Mouse (Mus musculus) left cerebral cortex, postnatal 25 days (tissue): ENCODE measurements around the gene Lyrm9. TPM values are rescaled to one million over a fixed set of nuclear protein-coding genes. Genes with fewer than 3 reads are reported as not detected.

Experiments used
- DNase-seq, 2 experiments: peaks; one replicate each; pipeline ENCODE4 v3.0.0; 2022; ENCODE audit warnings: low spot score in 2 of 2, mixed read lengths in 1 of 2
- intact Hi-C: fragments of 180-260 bp; cut with DNase I; formaldehyde crosslinking; loops from one replicate; pipeline ENCODE4 v1.15.1; 2025
- total RNA-seq, 2 experiments: library from RNA; stranded (reverse); gene quantifications; 2 replicates each; pipeline ENCODE4 v1.2.3; 2021

The Lyrm9 gene
- total RNA-seq, 2 experiments from 2014 or later = 29.6 to 33.6 TPM

DNA sequence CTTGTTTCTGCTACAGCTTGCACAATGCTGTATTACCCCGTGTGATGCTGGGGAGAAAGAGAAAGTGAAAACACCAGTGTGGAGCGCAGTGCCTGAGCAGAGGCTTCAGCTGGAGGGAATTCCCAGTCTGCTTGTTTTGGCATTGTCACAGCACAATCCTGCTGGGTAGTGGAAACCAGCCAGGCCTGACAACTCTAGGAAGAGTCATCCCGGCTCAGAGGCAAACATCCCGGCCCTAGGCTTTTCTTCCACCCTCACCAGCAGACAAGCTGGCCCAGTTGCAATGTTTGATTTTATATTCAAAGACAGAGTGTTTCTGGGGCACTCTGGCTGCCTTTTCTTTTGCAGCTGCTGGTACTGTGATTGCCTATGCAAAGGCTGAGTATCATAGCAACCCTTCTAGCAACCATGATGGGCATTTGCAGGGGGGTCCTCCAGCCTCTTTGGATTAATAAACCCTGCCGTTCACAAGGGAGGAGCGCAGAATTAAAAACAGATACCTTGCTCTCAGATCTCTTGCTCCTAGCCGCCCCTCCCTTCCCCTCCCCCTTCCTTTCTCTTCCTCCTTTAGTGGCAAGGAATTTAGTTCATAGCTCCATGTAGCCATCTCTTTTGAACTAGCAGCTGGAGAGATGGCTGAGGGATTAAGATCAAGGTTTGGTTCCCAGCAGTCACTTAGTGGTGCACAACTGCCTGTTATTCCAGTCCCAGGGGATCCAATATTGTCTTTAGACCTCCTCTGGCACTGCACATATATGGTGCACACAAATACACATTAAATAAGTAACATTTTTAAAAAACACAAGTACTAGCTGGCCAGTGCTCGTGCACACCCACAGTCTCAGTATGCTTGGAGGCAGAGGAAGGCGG lies 61.0 kb downstream of the Lyrm9 start:
- DNase-seq = peak; percentile 77 to 94
- intact Hi-C loops = no loop called here

GRCm38 (mm10) chr11:78889156-78889555 lies 62.8 kb downstream of the Lyrm9 start:
- DNase-seq = no peak
- intact Hi-C loops = no loop called here

Other genes starting within 250 kb of the Lyrm9 start
- gene Nlk, start 129.2 kb upstream of the Lyrm9 start, total RNA-seq = 100 to 1,000 TPM; 113 to 115 TPM
- 10 to 100 TPM; 17.5 to 18.4 TPM for gene Ccnq, start 74.9 kb upstream of the Lyrm9 start, total RNA-seq
- gene Nos2, start 94.2 kb downstream of the Lyrm9 start, total RNA-seq = under 1 TPM; 0.48 to 0.66 TPM
- 1 to 10 TPM; 4.8 to 4.9 TPM for gene Lgals9, start 158.4 kb downstream of the Lyrm9 start, total RNA-seq